Mouse (Mus musculus) ES-E14 (cell line): ENCODE results near the gene Sdk2.

Experiments used
- HCFC1 ChIP-seq: IDR thresholded peaks from 2 replicates; pipeline ENCODE4 v1.6.1; 2012; ENCODE audit warnings: low read length, inconsistent platforms, borderline replicate concordance; ENCODE audit not compliant: insufficient read depth
- MAFK ChIP-seq: IDR thresholded peaks from 2 replicates; pipeline ENCODE4 v1.6.1; 2014; ENCODE audit warnings: mild to moderate bottlenecking, low read depth, low read length, inconsistent platforms; ENCODE audit not compliant: insufficient read depth
- ZC3H11A ChIP-seq: IDR thresholded peaks from 2 replicates; pipeline ENCODE4 v1.6.1; 2012; ENCODE audit warnings: low read depth, mild to moderate bottlenecking, inconsistent platforms, low read length, borderline replicate concordance

DNA sequence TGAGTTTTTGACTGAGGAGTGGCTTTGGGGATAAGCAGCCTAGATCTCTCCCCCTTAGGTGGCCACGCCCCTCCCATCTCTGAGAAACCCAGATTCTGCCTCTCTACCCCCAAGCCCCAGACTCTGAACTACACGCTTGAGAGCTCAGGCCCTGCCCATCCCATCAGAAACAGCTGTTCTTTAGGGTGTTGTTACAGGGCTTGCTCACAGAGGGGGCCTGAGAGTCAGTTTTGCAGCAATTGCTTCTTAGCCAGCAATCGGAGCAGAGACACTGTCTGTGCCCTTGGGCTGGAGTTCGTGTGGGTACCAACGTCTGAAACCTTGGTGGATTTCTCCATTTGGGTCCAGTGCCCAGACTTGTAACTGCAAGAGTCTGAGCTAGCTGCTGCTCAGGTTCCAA lies 1.5 kb upstream of the Sdk2 start:
- TF ChIP-seq HCFC1 (no peak), MAFK (no peak), ZC3H11A (no peak)
